In the genomic region with DNA sequence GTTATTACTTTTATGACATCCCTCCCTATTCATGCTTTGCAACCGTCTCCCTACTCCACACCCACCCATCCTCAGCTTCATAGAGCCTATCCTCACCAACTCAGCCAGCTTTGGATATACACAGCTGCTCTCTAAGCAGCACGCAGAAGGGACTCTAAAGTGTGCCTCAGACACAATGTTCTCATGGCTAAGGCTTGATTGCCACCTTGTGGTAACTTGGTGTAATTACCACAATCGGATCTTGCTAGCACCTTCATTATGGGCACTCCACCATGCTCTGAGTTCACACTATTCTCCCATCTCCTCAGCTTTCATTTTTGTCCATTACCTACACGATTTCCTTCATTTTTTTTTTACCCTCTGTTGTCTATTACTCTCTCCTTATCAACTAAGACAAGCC, we compare ENCODE assay signal across 9 mouse cellular contexts. TPM values are rescaled to one million over a fixed set of nuclear protein-coding genes. Genes with fewer than 3 reads are reported as not detected.
DNase-seq lines count a peak whose midpoint lies in the region; ATAC-seq lines count a peak whose summit lies in the region.
"Had no signal": no experiment of that assay in that cellular context is flagged by ENCODE, and none has a peak within 500 bp of the region (broad histone marks: within the 10 kb centered on the region; RNA-seq: fewer than 3 reads in every experiment).

No protein-coding gene starts in this region.

- H3K9ac ChIP-seq in liver, embryonic 13.5 days, result no peak overlapping the region
- no peak overlapping the region for H3K9ac ChIP-seq in neural tube, embryonic 12.5 days

- H3K4me2 ChIP-seq in liver, embryonic 13.5 days, result no peak overlapping the region
- H3K4me2 ChIP-seq in neural tube, embryonic 12.5 days (replicated peaks), result no peak overlapping the region

- peak; percentile 97 for ATAC-seq in CD4-positive, CD25-positive, alpha-beta regulatory T cell, adult 4 months
- peak; percentile 36; the same call in 1 of the 2 replicates for ATAC-seq in liver, embryonic 13.5 days (ENCODE audit: low read depth)
- peak; percentile 89 for ATAC-seq in neural tube, embryonic 12.5 days (ENCODE audit: low FRiP score, low read depth)

- H3K27me3 ChIP-seq in liver, embryonic 13.5 days, result no peaks in the 10 kb centered on the region
- no peaks in the 10 kb centered on the region for H3K27me3 ChIP-seq in neural tube, embryonic 12.5 days (replicated peaks)

- no peaks in the 10 kb centered on the region for H3K4me1 ChIP-seq in liver, embryonic 13.5 days (replicated peaks)
- H3K4me1 ChIP-seq in neural tube, embryonic 12.5 days, result no peaks in the 10 kb centered on the region

- intact Hi-C loops in heart, postnatal 10 days (cut with DNase I), result loop anchor here (1.0 to 5.0 kb wide), 3 partner anchors 132 to 382 kb away; no protein-coding TSS in a partner anchor

- under 1% methylated on average over 4 of the region's 4 CpGs for whole genome bisulfite sequencing in liver, embryonic 13.5 days (ENCODE audit: insufficient replicate concordance)
- WGBS in neural tube, embryonic 12.5 days, result 2% methylated on average over 4 of the region's 4 CpGs

- H3K4me3 ChIP-seq in liver, embryonic 13.5 days (replicated peaks), result no peak overlapping the region
- H3K4me3 ChIP-seq in neural tube, embryonic 12.5 days, result no peak overlapping the region

- no peaks in the 10 kb centered on the region for H3K9me3 ChIP-seq in liver, embryonic 13.5 days (replicated peaks)
- no peaks in the 10 kb centered on the region for H3K9me3 ChIP-seq in neural tube, embryonic 12.5 days

- H3K36me3 ChIP-seq in liver, embryonic 13.5 days, result no peaks in the 10 kb centered on the region
- H3K36me3 ChIP-seq in neural tube, embryonic 12.5 days, result no peaks in the 10 kb centered on the region

- no peak overlapping the region for H3K27ac ChIP-seq in liver, embryonic 13.5 days
- no peak overlapping the region for H3K27ac ChIP-seq in neural tube, embryonic 12.5 days

- DNase-seq in adrenal gland, adult 8-10 months, result peak; percentile 20
- peak; percentile 59 for DNase-seq in embryo, embryonic 9.5 days (ENCODE audit: extremely low spot score)
- DNase-seq in heart, postnatal 10 days, result peak; percentile 61 to 71
- DNase-seq in kidney, postnatal 25 days, result peak; percentile 45 to 66
- no peak for DNase-seq in liver, embryonic 13.5 days
- peak; percentile 60 for DNase-seq in thymus, postnatal 14 days

RNA-seq across cellular contexts. Expression of gene Tchhl1, which starts 25.4 kb away (rescaled TPM):
- not detected for polyA plus RNA-seq in CD4-positive, CD25-positive, alpha-beta regulatory T cell, adult 4 months (2017; shearing (Covaris generic))
- total RNA-seq in adrenal gland, adult 8-10 months (2022), result 1 to 10 TPM in 1 of 4 experiments, under 1 TPM in 2, not detected in 1; 0.22 to 1.6 (median 0.94) TPM
- total RNA-seq in heart, postnatal 10 days (2021), result not detected
- not detected in 2 replicates for polyA plus RNA-seq in liver, embryonic 13.5 days (2015; fragmentation: Nextera tagmentation; extraction: Ambion mirVana)
- polyA plus RNA-seq in neural tube, embryonic 12.5 days (2016; fragmentation: Nextera tagmentation; extraction: Ambion mirVana), result not detected in 2 replicates
- polyA plus RNA-seq: heart, embryonic 14.5 days had no signal

RNA-seq across cellular contexts. Expression of gene S100a11, which starts 26.3 kb away (rescaled TPM):
- polyA plus RNA-seq in CD4-positive, CD25-positive, alpha-beta regulatory T cell, adult 4 months (2017; shearing (Covaris generic)), result 100 to 1,000 TPM; 613 to 644 TPM
- total RNA-seq in adrenal gland, adult 8-10 months (2022), result 100 to 1,000 TPM; 161 to 194 (median 182) TPM
- 100 to 1,000 TPM; 212 to 217 TPM for total RNA-seq in heart, postnatal 10 days (2021)
- 148 and 157 TPM in 2 replicates for polyA plus RNA-seq in liver, embryonic 13.5 days (2015; fragmentation: Nextera tagmentation; extraction: Ambion mirVana)
- 324 and 328 TPM in 2 replicates for polyA plus RNA-seq in neural tube, embryonic 12.5 days (2016; fragmentation: Nextera tagmentation; extraction: Ambion mirVana)

RNA-seq across cellular contexts. Expression of gene Tchh, which starts 51.9 kb away (rescaled TPM):
- polyA plus RNA-seq in CD4-positive, CD25-positive, alpha-beta regulatory T cell, adult 4 months (2017; shearing (Covaris generic)), result not detected
- under 1 TPM; 0.09 to 0.56 (median 0.29) TPM for total RNA-seq in adrenal gland, adult 8-10 months (2022)
- under 1 TPM; 0.07 to 0.17 TPM for total RNA-seq in heart, postnatal 10 days (2021)
- polyA plus RNA-seq in liver, embryonic 13.5 days (2015; fragmentation: Nextera tagmentation; extraction: Ambion mirVana), result 0.07 and 0.08 TPM in 2 replicates
- polyA plus RNA-seq in neural tube, embryonic 12.5 days (2016; fragmentation: Nextera tagmentation; extraction: Ambion mirVana), result 1.6 and 1.9 TPM in 2 replicates

Comparison
In these comparisons a context has a peak if more than half of its experiments do, and no peak if none do; other contexts are left out.
1. ATAC-seq: peak in every context shown above with its lines; median percentile 97 in CD4-positive, CD25-positive, alpha-beta regulatory T cell, adult 4 months; 89 in neural tube, embryonic 12.5 days; 36 in liver, embryonic 13.5 days.